Mouse (Mus musculus) kidney, adult 2 months (tissue): Measurements from ENCODE around the gene Olfr1395.

Experiments used
- CTCF ChIP-seq: fragments of 200-500 bp; conservative IDR thresholded peaks from 2 replicates; pipeline ENCODE4 v1.5.1; 2011; ENCODE audit warnings: low read depth, mild to moderate bottlenecking, control low read depth, low read length, moderate library complexity, mixed read lengths; ENCODE audit not compliant: insufficient read depth, insufficient read length
- POLR2A ChIP-seq: fragments of 200-500 bp; IDR thresholded peaks from one replicate; pipeline ENCODE4 v1.6.1; 2011; ENCODE audit warnings: low read depth, low read length, control low read depth

DNA sequence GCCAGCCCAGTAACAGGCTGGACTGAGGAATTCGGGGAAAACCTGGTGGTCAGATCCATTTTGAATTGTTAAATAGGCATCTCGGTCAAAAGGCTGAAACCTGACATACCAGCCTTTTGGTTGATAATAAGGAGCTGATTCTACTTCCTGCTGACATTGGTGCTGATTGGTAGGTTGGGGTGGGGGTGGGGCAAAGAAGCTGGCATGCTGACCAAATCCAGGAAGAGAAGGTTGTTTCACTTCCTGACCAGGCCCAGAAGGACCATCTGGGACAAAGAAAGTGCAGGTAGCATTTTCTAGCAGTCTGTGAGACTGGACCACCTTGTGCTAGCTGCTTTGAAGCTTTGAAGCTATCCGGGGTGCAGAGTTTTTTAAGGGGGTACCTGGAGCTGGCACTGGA is 41.7 kb upstream of the Olfr1395 start:
- TF ChIP-seq CTCF (no peak), POLR2A (no peak)
